Mouse (Mus musculus) liver, embryonic 15.5 days (tissue): Measurements from ENCODE around the gene D630039A03Rik. TPM values are rescaled to one million over a fixed set of nuclear protein-coding genes. Genes with fewer than 3 reads are reported as not detected.

ENCODE experiments used
- ATAC-seq: fragments of 200-750 bp; cut with Nextera tagmentation; 2 replicates; pipeline ENCODE4 v1.8.0; 2017; ENCODE audit warnings: moderate number of reproducible peaks, mild to moderate bottlenecking, moderate library complexity; ENCODE audit not compliant: insufficient read depth
- H3K27ac ChIP-seq: fragments of 300-500 bp; sonication (generic); replicated peaks from 2 replicates; pipeline ENCODE4 v1.5.1; 2015; ENCODE audit warnings: mild to moderate bottlenecking, inconsistent platforms
- H3K27me3 ChIP-seq: fragments of 300-500 bp; sonication (generic); 2 replicates; pipeline ENCODE4 v1.6.1; 2015; ENCODE audit warnings: mild to moderate bottlenecking, inconsistent platforms
- H3K36me3 ChIP-seq: fragments of 300-500 bp; sonication (generic); replicated peaks from 2 replicates; pipeline ENCODE4 v1.6.1; 2015; ENCODE audit warnings: moderate library complexity, mild to moderate bottlenecking, inconsistent platforms
- H3K4me1 ChIP-seq: fragments of 300-500 bp; sonication (generic); replicated peaks from 2 replicates; pipeline ENCODE4 v1.6.1; 2015; ENCODE audit warnings: inconsistent platforms
- H3K4me2 ChIP-seq: fragments of 300-500 bp; sonication (generic); 2 replicates; pipeline ENCODE4 v1.6.1; 2015; ENCODE audit warnings: moderate library complexity, mild to moderate bottlenecking, inconsistent platforms
- H3K4me3 ChIP-seq: fragments of 300-500 bp; sonication (generic); replicated peaks from 2 replicates; pipeline ENCODE4 v1.5.1; 2015; ENCODE audit warnings: mild to moderate bottlenecking, inconsistent platforms
- H3K9ac ChIP-seq: fragments of 300-500 bp; sonication (generic); 2 replicates; pipeline ENCODE4 v1.6.1; 2015; ENCODE audit warnings: moderate library complexity, mild to moderate bottlenecking, inconsistent platforms
- H3K9me3 ChIP-seq: fragments of 300-500 bp; sonication (generic); replicated peaks from 2 replicates; pipeline ENCODE4 v1.6.1; 2016; ENCODE audit warnings: inconsistent platforms
- WGBS: fragments of 180-500 bp; shearing (Covaris S2); methylation state at CpG from one replicate; pipeline ENCODE4 v1.1.7; 2015; ENCODE audit warnings: mixed read lengths; ENCODE audit not compliant: insufficient replicate concordance; 5-methylcytosine and 5-hydroxymethylcytosine counted together
- polyA plus RNA-seq: library from polyadenylated mRNA; unstranded; fragments of >200 nt; fragmentation: Nextera tagmentation; extraction: Ambion mirVana; gene quantifications from 2 replicates; pipeline ENCODE4 v1.2.1, GENCODE M21; 2015

Gene D630039A03Rik
- polyA plus RNA-seq = 0.13 and 0.28 TPM in 2 replicates

GRCm38 (mm10) chr4:57916201-57916661 lies at the start of gene D630039A03Rik:
D630039A03Rik (minus strand) TSS chr4:57916297.
- ATAC-seq = no peak
- Histone ChIP-seq H3K9ac (no peak within 1 kb of the TSS), H3K27ac (no peak within 1 kb of the TSS), H3K4me1 (0 out of 2 replicates have a peak, but pooled peaks cover 2% of the 10 kb centered on the region), H3K27me3 (no peaks in the 10 kb centered on the region), H3K4me2 (peak within 1 kb of the TSS; percentile 48), H3K36me3 (no peaks in the 10 kb centered on the region), H3K9me3 (no peaks in the 10 kb centered on the region), H3K4me3 (peak within 1 kb of the TSS; percentile 15)
- 30% methylated on average over 9 of the region's 9 CpGs for WGBS

GRCm38 (mm10) chr4:57965516-57965915 lies 49.4 kb upstream of the D630039A03Rik start:
- no peak overlapping the region for H3K4me3 ChIP-seq
- H3K4me1 ChIP-seq = no peaks in the 10 kb centered on the region
- H3K27me3 ChIP-seq = no peaks in the 10 kb centered on the region; the same call in 1 of the 2 replicates
- WGBS = 78% methylated on average over 4 of the region's 4 CpGs
- no peaks in the 10 kb centered on the region for H3K36me3 ChIP-seq
- H3K9ac ChIP-seq = no peak overlapping the region
- H3K27ac ChIP-seq = no peak overlapping the region
- no peak overlapping the region for H3K4me2 ChIP-seq
- ATAC-seq = no peak
- H3K9me3 ChIP-seq = no peaks in the 10 kb centered on the region

DNA sequence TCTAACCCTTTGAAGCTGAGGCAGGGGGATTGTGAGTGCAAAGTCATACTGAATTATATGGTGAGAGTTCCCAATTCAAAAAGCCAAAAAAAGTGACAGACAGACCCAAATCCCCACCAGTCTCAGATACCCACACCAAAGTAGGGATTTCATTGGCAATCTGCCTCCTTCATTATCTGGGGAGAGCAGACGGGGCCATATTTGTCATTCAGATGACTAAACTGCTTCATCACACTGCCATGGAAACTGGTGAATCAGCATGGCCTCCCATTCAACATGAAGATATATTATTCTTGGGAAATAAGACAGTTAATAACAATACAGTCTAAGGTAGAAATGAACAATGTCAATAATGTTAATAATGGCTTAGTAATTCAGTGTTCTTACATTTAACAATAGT lies 48.0 kb upstream of the D630039A03Rik start:
- H3K9ac ChIP-seq = no peak overlapping the region
- H3K4me3 ChIP-seq = no peak overlapping the region
- no peak for ATAC-seq
- peaks cover 2% of the 10 kb centered on the region for H3K27me3 ChIP-seq
- no peaks in the 10 kb centered on the region for H3K4me1 ChIP-seq
- no peak overlapping the region for H3K4me2 ChIP-seq
- no peaks in the 10 kb centered on the region for H3K9me3 ChIP-seq
- no peak overlapping the region for H3K27ac ChIP-seq
- WGBS = 38% methylated on average over 1 of the region's 1 CpGs
- no peaks in the 10 kb centered on the region for H3K36me3 ChIP-seq

GRCm38 (mm10) chr4:57959056-57959455 lies 43.0 kb upstream of the D630039A03Rik start:
- Histone ChIP-seq H3K36me3 (no peaks in the 10 kb centered on the region), H3K4me3 (no peak overlapping the region), H3K27ac (no peak overlapping the region), H3K4me1 (peaks cover 27% of the 10 kb centered on the region), H3K27me3 (peaks cover 11% of the 10 kb centered on the region; the same call in 1 of the 2 replicates), H3K4me2 (no peak overlapping the region), H3K9ac (no peak overlapping the region), H3K9me3 (no peaks in the 10 kb centered on the region)
- ATAC-seq = no peak
- WGBS = 63% methylated on average over 8 of the region's 8 CpGs

DNA sequence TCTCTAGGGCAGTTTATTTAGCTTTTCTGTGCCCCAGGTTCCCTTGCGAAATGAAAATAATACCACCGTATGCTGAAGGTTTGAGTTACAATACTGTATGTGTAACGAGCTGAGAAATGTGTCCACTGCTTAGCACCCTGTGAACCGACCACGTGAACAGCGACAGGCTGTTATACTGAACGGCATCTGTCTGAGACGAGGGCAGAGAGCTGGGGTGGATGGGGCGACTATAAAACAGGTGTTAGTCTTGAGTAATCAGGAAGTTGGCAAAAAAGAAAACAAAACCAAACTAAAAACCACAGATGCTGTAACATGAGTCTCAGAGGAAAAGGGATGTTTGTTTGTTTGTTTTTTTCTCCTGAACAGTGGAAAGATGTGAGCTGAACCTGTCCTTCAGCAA lies 42.0 kb upstream of the D630039A03Rik start:
- peak overlapping the region; percentile 93 for H3K4me2 ChIP-seq
- 0 out of 2 replicates have a peak, but pooled peaks cover 7% of the 10 kb centered on the region for H3K36me3 ChIP-seq
- no peak for ATAC-seq
- no peak overlapping the region for H3K27ac ChIP-seq
- H3K4me3 ChIP-seq = no peak overlapping the region
- H3K4me1 ChIP-seq = peaks cover 36% of the 10 kb centered on the region
- no peaks in the 10 kb centered on the region for H3K9me3 ChIP-seq
- WGBS = 64% methylated on average over 9 of the region's 9 CpGs
- no peak overlapping the region for H3K9ac ChIP-seq
- H3K27me3 ChIP-seq = peaks cover 11% of the 10 kb centered on the region; the same call in 1 of the 2 replicates

DNA sequence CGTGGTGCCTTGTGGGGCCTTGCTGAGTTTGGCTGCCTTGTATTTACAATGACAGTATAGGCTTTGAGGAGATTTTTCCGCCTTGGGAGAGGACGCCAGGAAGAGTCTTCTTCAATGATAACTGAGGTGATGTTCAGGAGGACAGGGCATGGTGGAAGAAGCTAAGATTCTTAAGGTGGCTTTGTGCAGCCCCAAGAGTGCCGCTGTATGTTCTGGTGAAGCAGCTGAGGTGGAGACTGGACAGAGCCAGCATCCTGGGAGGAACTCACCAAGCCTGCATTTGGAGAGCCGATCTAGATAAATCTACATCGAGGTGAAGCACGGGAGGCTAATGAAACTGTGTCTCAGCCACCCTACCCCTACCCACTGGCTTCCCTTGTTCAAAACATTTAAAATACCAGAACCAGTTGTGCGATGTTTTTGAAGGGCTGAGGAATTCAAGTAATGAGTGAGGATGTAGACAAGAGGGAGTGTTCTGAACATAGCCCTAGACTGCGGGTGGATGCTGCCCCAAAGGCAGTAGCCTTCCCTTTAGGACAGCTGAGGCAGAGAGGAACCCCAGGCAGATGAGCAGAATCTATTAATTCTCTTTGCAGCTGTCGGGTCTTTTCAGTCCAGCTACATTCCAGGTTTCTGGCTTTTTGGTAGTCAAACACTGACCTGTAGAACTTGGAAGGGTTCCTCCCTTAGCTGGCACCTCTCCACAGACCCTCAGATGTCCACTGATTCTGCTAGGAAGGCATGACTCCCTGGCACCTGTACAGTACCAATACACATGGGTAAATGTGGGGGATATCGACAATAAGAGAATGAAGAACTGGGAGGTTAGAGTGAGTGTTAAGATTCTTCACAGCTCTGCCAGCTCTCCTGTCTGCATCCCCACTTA lies 41.3 kb upstream of the D630039A03Rik start:
- WGBS = 39% methylated on average over 11 of the region's 11 CpGs
- H3K9ac ChIP-seq = peak overlapping the region; percentile 71
- H3K27ac ChIP-seq = peak overlapping the region; percentile 98
- no peaks in the 10 kb centered on the region for H3K9me3 ChIP-seq
- H3K4me1 ChIP-seq = peaks cover 39% of the 10 kb centered on the region
- H3K36me3 ChIP-seq = 0 out of 2 replicates have a peak, but pooled peaks cover 9% of the 10 kb centered on the region
- peaks cover 11% of the 10 kb centered on the region; the same call in 1 of the 2 replicates for H3K27me3 ChIP-seq
- peak overlapping the region; percentile 88 for H3K4me3 ChIP-seq
- no peak for ATAC-seq
- H3K4me2 ChIP-seq = peak overlapping the region; percentile 93

DNA sequence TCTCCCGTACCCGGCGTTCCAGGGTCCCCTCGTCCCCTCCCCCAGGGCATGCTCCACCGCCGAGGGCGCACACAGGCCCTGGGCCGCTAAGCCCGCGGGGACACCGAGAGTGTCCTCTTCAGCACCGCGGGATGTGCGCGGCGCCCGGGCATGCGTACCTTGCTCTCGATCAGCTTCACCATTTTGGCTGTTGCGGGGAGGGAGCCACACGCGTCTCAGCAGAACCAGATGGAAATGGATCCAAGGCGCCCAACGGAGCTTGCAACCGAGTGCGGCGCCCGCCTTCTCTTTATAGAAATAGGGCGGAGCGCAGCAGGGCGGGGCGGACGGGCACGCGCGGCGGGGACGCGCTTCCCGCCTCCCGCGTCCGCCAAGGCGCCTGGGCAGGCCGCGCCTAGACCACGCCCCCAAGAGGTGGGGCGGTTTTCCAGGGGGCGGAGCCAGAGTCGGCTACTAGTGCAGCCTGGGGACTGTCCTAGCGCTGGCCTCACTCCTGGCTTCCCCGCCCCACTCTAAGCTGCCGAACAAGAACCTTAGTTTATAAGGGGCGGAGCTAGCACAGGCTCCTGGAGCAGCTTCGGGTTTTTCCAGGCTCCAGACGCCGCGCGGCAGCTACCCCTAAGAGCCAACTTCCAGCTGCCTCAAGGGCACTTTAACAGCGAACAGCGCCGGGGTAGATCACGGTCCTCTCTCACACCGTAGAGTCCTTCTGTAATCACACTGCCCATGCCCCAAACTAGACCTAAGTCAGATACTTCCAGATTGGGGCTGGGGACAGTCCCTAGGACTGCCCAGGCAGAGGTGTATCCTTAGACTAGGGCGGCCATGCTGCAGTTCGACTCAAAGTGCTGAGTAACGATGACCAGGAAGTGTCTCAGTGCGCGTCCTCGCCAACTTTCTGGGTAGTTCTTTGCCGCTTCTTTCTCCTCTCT lies 40.2 kb upstream of the D630039A03Rik start, which contains the start of gene Txn1:
Gene Txn1 (minus strand): TSS at position 383 of the 932 bp plus-strand sequence.
- Histone ChIP-seq H3K4me3 (peak within 1 kb of the TSS; percentile 88), H3K4me2 (peak within 1 kb of the TSS; percentile 93), H3K9ac (peak within 1 kb of the TSS; percentile 74), H3K9me3 (no peaks in the 10 kb centered on the region), H3K27me3 (peaks cover 11% of the 10 kb centered on the region; the same call in 1 of the 2 replicates), H3K4me1 (peaks cover 47% of the 10 kb centered on the region), H3K36me3 (peaks cover 20% of the 10 kb centered on the region), H3K27ac (peak within 1 kb of the TSS; percentile 98)
- WGBS = under 1% methylated on average over 71 of the region's 71 CpGs
- peak; percentile 93 for ATAC-seq

DNA sequence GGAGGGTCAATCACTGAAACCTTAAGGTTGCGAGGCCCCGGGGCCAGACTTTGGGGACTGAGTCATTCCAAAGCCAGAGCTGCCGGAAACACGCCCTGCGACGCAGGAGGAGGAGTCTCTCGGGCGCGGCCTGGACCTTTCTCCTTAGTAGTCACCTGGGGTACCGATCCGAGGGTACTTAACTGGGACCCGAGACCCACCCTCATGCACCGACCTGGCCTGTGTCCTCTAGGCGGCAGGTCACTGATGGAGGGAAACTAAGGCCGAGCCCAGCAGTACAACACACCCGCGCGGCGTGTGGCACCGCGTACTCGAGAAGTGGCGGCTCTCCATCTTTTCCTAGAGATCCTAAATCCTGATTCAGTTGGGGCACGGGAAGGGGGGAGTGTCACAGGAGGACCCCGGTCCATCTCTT lies 39.5 kb upstream of the D630039A03Rik start:
- Histone ChIP-seq H3K4me1 (peaks cover 49% of the 10 kb centered on the region), H3K36me3 (peaks cover 28% of the 10 kb centered on the region), H3K4me2 (peak overlapping the region; percentile 93), H3K27ac (peak overlapping the region; percentile 98), H3K27me3 (peaks cover 11% of the 10 kb centered on the region; the same call in 1 of the 2 replicates), H3K4me3 (peak overlapping the region; percentile 88), H3K9me3 (no peaks in the 10 kb centered on the region), H3K9ac (peak overlapping the region; percentile 74)
- peak; percentile 14 for ATAC-seq
- WGBS = under 1% methylated on average over 25 of the region's 25 CpGs

DNA sequence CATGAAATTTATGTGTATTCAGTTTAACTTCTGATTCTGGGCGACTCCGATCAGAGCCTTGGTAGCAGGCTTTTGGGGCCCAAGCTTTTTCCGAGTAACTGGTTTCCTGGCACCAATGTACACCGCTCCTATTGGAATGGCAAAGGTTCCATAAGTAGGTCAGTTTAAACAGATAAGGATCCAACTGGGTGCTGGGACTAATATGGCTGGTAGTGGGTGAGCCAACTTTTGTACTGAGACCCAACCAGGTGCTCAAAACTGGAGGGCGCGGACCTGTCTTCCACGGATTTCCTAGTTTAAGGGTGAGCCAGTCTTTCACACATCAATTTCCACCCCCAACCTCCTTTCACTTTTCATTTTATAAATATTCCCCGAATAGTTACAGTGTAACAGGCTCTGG lies 38.9 kb upstream of the D630039A03Rik start:
- H3K27ac ChIP-seq = peak overlapping the region; percentile 98
- H3K27me3 ChIP-seq = peaks cover 11% of the 10 kb centered on the region; the same call in 1 of the 2 replicates
- H3K4me3 ChIP-seq = peak overlapping the region; percentile 88
- no peaks in the 10 kb centered on the region for H3K9me3 ChIP-seq
- 66% methylated on average over 8 of the region's 8 CpGs for WGBS
- peaks cover 33% of the 10 kb centered on the region for H3K36me3 ChIP-seq
- H3K4me2 ChIP-seq = peak overlapping the region; percentile 93
- H3K4me1 ChIP-seq = peaks cover 52% of the 10 kb centered on the region
- peak overlapping the region; percentile 74 for H3K9ac ChIP-seq
- ATAC-seq = no peak

- Histone ChIP-seq H3K9ac (peak overlapping the region; percentile 74; the same call in 1 of the 2 replicates), H3K27ac (peak overlapping the region; percentile 98; the same call in 1 of the 2 replicates), H3K27me3 (peaks cover 11% of the 10 kb centered on the region; the same call in 1 of the 2 replicates), H3K4me3 (peak overlapping the region; percentile 88), H3K9me3 (no peaks in the 10 kb centered on the region), H3K36me3 (peaks cover 37% of the 10 kb centered on the region), H3K4me2 (peak overlapping the region; percentile 93), H3K4me1 (peaks cover 52% of the 10 kb centered on the region)
- WGBS = 71% methylated on average over 6 of the region's 6 CpGs
- ATAC-seq = no peak
Observed at GRCm38 (mm10) chr4:57954580-57954979, 38.5 kb upstream of the D630039A03Rik start.
